Mouse (Mus musculus) MN1 (cell line): ENCODE measurements around the gene Ddost.
"Not testable (repeated sequence)": the region's sequence is repeated elsewhere in the genome, so short reads cannot be mapped to it uniquely, and the experiment has no call there.

Experiments used
- DNase-seq: peaks from one replicate; pipeline ENCODE4 v3.0.0-alpha.2; 2016; ENCODE audit warnings: low spot score

Gene Ddost

GRCm38 (mm10) chr4:138311595-138311994 is 7.1 kb downstream of the Ddost start:
- peak; percentile 55 for DNase-seq

- DNase-seq = no peak
Observed at GRCm38 (mm10) chr4:138312105-138312504, 7.6 kb downstream of the Ddost start.

- DNase-seq = no peak
Observed at GRCm38 (mm10) chr4:138313021-138313420, 8.5 kb downstream of the Ddost start.

- no peak for DNase-seq
Observed at GRCm38 (mm10) chr4:138313795-138314194, 9.3 kb downstream of the Ddost start.

- DNase-seq = no peak
Observed at GRCm38 (mm10) chr4:138315781-138316180, 11.3 kb downstream of the Ddost start.

- DNase-seq = no peak
Observed at GRCm38 (mm10) chr4:138316369-138316768, 11.8 kb downstream of the Ddost start.

- peak; percentile 78 for DNase-seq
Observed at GRCm38 (mm10) chr4:138318509-138319266, 14.2 kb downstream of the Ddost start.

- peak; percentile 92 for DNase-seq
Observed at GRCm38 (mm10) chr4:138319508-138319907, 15.0 kb downstream of the Ddost start.

GRCm38 (mm10) chr4:138320711-138321110 is 16.2 kb downstream of the Ddost start:
- DNase-seq = no peak

GRCm38 (mm10) chr4:138321488-138321887 is 17.0 kb downstream of the Ddost start:
- DNase-seq = no peak

- DNase-seq = no peak
Observed at GRCm38 (mm10) chr4:138322692-138323091, 18.2 kb downstream of the Ddost start.

- no peak for DNase-seq
Observed at GRCm38 (mm10) chr4:138323753-138324152, 19.2 kb downstream of the Ddost start.

- no peak for DNase-seq
Observed at GRCm38 (mm10) chr4:138324451-138324850, 19.9 kb downstream of the Ddost start.

GRCm38 (mm10) chr4:138325466-138326076 is 21.0 kb downstream of the Ddost start:
- DNase-seq = peak; percentile 95

- DNase-seq = peak; percentile 91
Observed at GRCm38 (mm10) chr4:138326077-138326695, 21.7 kb downstream of the Ddost start, which contains the start of gene Pink1. Pink1 (minus strand) TSS chr4:138326307.

- DNase-seq = not testable (repeated sequence)
Observed at GRCm38 (mm10) chr4:138327155-138327554, 22.6 kb downstream of the Ddost start.

GRCm38 (mm10) chr4:138327891-138328470 is 23.5 kb downstream of the Ddost start:
- DNase-seq = no peak

- DNase-seq = no peak
Observed at GRCm38 (mm10) chr4:138330264-138330671, 25.7 kb downstream of the Ddost start.

- DNase-seq = no peak
Observed at GRCm38 (mm10) chr4:138331647-138332046, 27.1 kb downstream of the Ddost start.

GRCm38 (mm10) chr4:138333135-138333534 is 28.6 kb downstream of the Ddost start:
- no peak for DNase-seq

- DNase-seq = no peak
Observed at GRCm38 (mm10) chr4:138335036-138335435, 30.5 kb downstream of the Ddost start.

GRCm38 (mm10) chr4:138335648-138336047 is 31.1 kb downstream of the Ddost start:
- no peak for DNase-seq

GRCm38 (mm10) chr4:138336876-138337275 is 32.3 kb downstream of the Ddost start:
- DNase-seq = no peak
